Mouse (Mus musculus): Measurements from ENCODE around the gene Mrpl51. TPM values are rescaled to one million over a fixed set of nuclear protein-coding genes. Genes with fewer than 3 reads are reported as not detected.

Gene Mrpl51
- polyA plus RNA-seq, 1 experiment from 2014 or later: 232 TPM

DNA sequence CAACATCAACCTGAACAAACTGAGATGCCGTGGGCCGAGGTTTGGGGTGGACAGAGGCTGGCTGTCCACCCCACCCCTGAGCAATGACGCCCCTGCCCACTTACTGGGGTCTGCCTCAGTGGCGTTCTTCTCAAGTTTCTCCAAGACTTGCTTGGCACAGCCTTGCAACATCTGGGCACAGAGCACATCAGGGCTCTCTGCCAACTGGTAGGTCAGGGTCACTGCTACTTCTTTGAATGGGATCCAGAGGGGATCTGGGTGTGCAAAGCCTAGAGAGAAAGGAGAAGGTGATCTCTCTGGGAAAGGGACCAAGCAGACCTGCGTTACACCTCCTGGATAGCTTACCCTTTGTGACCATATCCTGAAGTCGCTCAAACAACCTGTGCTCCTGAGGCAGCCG, 18.3 kb upstream of the Mrpl51 start:
- H3K9ac ChIP-seq (ENCODE audit: low read length): no peak overlapping the region
- 92% methylated on average over 7 of the region's 7 CpGs for WGBS
- H3K4me3 ChIP-seq (replicated peaks; ENCODE audit: low read length): no peak overlapping the region
- no peak overlapping the region for H3K4me2 ChIP-seq (ENCODE audit: low read depth, low read length)
- H3K27me3 ChIP-seq (ENCODE audit: control insufficient read depth, insufficient read depth, low read length): no peaks in the 10 kb centered on the region
- ATAC-seq (ENCODE audit: insufficient read depth, low FRiP score): no peak
- no peak overlapping the region for H3K27ac ChIP-seq (ENCODE audit: low read length)
- no peaks in the 10 kb centered on the region for H3K4me1 ChIP-seq (ENCODE audit: control insufficient read depth, insufficient read depth, low read length)
- H3K36me3 ChIP-seq (ENCODE audit: control insufficient read depth, insufficient read depth, low read length): peaks cover 34% of the 10 kb centered on the region
- no peaks in the 10 kb centered on the region for H3K9me3 ChIP-seq (replicated peaks; ENCODE audit: control insufficient read depth, low read length)

DNA sequence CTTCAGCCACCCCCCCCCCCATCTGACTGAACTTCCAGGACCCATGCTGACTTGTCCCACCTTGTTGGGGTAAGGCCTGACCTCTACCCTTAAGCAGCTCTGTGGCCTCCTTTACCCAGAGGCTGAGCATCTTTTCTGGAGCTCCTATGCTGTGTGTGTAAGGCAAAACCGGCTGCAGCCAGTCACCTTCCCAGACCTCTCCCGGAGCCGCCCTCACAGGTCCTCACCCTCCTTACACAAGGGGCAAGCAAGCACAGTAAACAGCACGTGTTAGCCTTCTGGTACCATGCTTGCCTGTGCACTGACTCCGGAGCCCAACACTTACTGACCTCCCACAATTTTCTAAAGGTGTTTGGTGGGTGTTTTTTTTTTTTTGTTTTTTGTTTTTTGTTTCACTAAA, 16.1 kb upstream of the Mrpl51 start:
- H3K4me1 ChIP-seq (ENCODE audit: control insufficient read depth, insufficient read depth, low read length): no peaks in the 10 kb centered on the region
- H3K4me2 ChIP-seq (ENCODE audit: low read depth, low read length): no peak overlapping the region
- peaks cover 47% of the 10 kb centered on the region for H3K36me3 ChIP-seq (ENCODE audit: control insufficient read depth, insufficient read depth, low read length)
- no peak overlapping the region for H3K9ac ChIP-seq (ENCODE audit: low read length)
- ATAC-seq (ENCODE audit: insufficient read depth, low FRiP score): no peak
- H3K4me3 ChIP-seq (replicated peaks; ENCODE audit: low read length): no peak overlapping the region
- no peak overlapping the region for H3K27ac ChIP-seq (ENCODE audit: low read length)
- WGBS: 87% methylated on average over 5 of the region's 5 CpGs
- no peaks in the 10 kb centered on the region for H3K9me3 ChIP-seq (replicated peaks; ENCODE audit: control insufficient read depth, low read length)
- no peaks in the 10 kb centered on the region for H3K27me3 ChIP-seq (ENCODE audit: control insufficient read depth, insufficient read depth, low read length)

DNA sequence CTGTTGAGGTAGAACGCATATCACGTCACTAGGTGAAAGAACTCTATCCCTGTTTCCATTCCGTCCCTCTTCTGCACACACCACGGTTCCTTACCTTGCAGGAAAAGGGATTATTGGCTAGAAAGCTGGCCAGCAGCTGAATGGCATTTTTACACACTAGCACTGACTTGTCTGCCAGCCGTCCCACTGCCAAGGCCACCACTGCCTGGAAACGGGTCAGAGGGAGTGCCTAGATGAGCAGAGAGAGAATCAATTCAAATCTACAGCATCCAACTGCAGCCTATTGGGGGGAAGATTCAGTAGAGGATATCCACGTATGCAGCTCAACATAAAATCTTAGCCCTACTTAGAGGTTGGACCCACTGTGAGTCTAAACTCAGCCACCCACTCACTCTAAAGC, 12.0 kb upstream of the Mrpl51 start:
- peaks cover 53% of the 10 kb centered on the region for H3K36me3 ChIP-seq (ENCODE audit: control insufficient read depth, insufficient read depth, low read length)
- H3K9me3 ChIP-seq (replicated peaks; ENCODE audit: control insufficient read depth, low read length): no peaks in the 10 kb centered on the region
- ATAC-seq (ENCODE audit: insufficient read depth, low FRiP score): no peak
- 93% methylated on average over 7 of the region's 7 CpGs for WGBS
- H3K27me3 ChIP-seq (ENCODE audit: control insufficient read depth, insufficient read depth, low read length): no peaks in the 10 kb centered on the region
- no peak overlapping the region for H3K27ac ChIP-seq (ENCODE audit: low read length)
- H3K4me1 ChIP-seq (ENCODE audit: control insufficient read depth, insufficient read depth, low read length): no peaks in the 10 kb centered on the region
- H3K9ac ChIP-seq (ENCODE audit: low read length): no peak overlapping the region
- no peak overlapping the region for H3K4me2 ChIP-seq (ENCODE audit: low read depth, low read length)
- H3K4me3 ChIP-seq (replicated peaks; ENCODE audit: low read length): no peak overlapping the region

DNA sequence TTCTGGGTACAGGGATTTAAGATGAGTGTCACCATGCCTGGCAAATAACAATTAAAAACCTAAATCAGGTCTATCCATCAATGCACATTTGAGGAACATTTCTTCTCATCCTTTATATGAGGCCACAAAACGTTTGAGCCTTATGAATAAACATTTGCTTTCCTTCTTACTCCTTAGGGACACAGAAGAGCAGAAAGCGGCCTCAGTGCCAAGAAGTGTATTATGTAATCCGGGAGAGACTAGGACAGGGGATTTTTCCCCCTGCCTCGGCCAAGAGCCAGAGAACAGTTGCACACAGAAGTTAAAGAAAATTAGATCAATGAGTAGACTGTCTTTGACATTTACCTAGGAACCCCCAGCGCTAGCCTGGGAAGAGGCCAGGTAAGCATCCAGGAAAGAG, 9.5 kb upstream of the Mrpl51 start:
- H3K9ac ChIP-seq (ENCODE audit: low read length): no peak overlapping the region
- no peak overlapping the region for H3K27ac ChIP-seq (ENCODE audit: low read length)
- no peak overlapping the region for H3K4me2 ChIP-seq (ENCODE audit: low read depth, low read length)
- H3K4me3 ChIP-seq (replicated peaks; ENCODE audit: low read length): no peak overlapping the region
- no peaks in the 10 kb centered on the region for H3K27me3 ChIP-seq (ENCODE audit: control insufficient read depth, insufficient read depth, low read length)
- no peaks in the 10 kb centered on the region for H3K4me1 ChIP-seq (ENCODE audit: control insufficient read depth, insufficient read depth, low read length)
- ATAC-seq (ENCODE audit: insufficient read depth, low FRiP score): no peak
- H3K36me3 ChIP-seq (ENCODE audit: control insufficient read depth, insufficient read depth, low read length): peaks cover 65% of the 10 kb centered on the region
- 82% methylated on average over 5 of the region's 5 CpGs for WGBS
- no peaks in the 10 kb centered on the region for H3K9me3 ChIP-seq (replicated peaks; ENCODE audit: control insufficient read depth, low read length)

DNA sequence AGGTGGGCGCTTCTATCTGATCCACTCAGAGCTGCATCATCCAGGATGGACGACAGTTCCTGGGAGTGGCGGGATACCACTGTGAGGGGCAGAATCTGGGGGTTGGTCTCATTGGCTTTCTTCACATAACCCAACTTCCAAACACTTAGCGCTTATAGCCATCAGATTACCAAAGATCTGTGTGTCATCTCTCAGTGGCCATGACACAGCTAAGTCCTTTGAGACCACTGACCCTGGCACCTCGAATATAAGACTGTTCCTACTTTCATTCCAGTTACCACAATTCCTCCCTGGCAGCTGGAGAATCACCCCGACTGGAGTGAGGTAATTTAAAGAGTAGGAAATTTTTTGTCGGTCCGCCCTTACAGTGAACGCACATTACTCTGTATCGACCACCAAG, 5.4 kb upstream of the Mrpl51 start:
- H3K36me3 ChIP-seq (ENCODE audit: control insufficient read depth, insufficient read depth, low read length): peaks cover 35% of the 10 kb centered on the region
- 92% methylated on average over 10 of the region's 10 CpGs for WGBS
- H3K27me3 ChIP-seq (ENCODE audit: control insufficient read depth, insufficient read depth, low read length): no peaks in the 10 kb centered on the region

DNA sequence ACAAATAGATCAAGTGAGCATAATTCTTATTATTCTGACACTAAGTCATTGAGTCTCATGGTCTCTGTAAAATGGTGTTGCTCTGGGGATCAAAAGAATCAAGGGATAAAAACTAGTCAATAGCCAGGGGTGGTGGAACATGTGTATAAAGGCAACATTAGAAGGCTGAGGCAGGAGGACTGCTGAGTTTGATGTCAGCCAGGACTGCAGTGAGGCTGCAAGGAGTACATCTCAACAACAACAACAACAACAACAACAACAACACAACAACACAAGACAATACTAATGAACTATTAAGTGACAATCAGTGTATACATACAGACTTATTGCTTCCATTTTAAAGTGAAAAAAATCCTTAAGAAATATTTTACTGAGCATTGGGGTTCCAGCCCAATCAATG, 785 bp upstream of the Mrpl51 start:
- Histone ChIP-seq H3K4me2 (ENCODE audit: low read depth, low read length) (peak overlapping the region; percentile 63), H3K4me1 (ENCODE audit: control insufficient read depth, insufficient read depth, low read length) (peaks cover 15% of the 10 kb centered on the region), H3K9me3 (replicated peaks; ENCODE audit: control insufficient read depth, low read length) (no peaks in the 10 kb centered on the region), H3K36me3 (ENCODE audit: control insufficient read depth, insufficient read depth, low read length) (peaks cover 19% of the 10 kb centered on the region), H3K27ac (ENCODE audit: low read length) (peak overlapping the region; percentile 86), H3K27me3 (ENCODE audit: control insufficient read depth, insufficient read depth, low read length) (no peaks in the 10 kb centered on the region), H3K9ac (ENCODE audit: low read length) (peak overlapping the region; percentile 84), H3K4me3 (replicated peaks; ENCODE audit: low read length) (peak overlapping the region; percentile 91)
- no peak for ATAC-seq (ENCODE audit: insufficient read depth, low FRiP score)

More for the DNA sequence above, 5.4 kb upstream of the Mrpl51 start:
- Histone ChIP-seq H3K9ac (ENCODE audit: low read length) (no peak overlapping the region), H3K27ac (ENCODE audit: low read length) (no peak overlapping the region), H3K9me3 (replicated peaks; ENCODE audit: control insufficient read depth, low read length) (no peaks in the 10 kb centered on the region), H3K4me1 (ENCODE audit: control insufficient read depth, insufficient read depth, low read length) (0 out of 2 replicates have a peak, but pooled peaks cover 5% of the 10 kb centered on the region), H3K4me2 (ENCODE audit: low read depth, low read length) (no peak overlapping the region), H3K4me3 (replicated peaks; ENCODE audit: low read length) (no peak overlapping the region)
- ATAC-seq (ENCODE audit: insufficient read depth, low FRiP score): no peak

DNA sequence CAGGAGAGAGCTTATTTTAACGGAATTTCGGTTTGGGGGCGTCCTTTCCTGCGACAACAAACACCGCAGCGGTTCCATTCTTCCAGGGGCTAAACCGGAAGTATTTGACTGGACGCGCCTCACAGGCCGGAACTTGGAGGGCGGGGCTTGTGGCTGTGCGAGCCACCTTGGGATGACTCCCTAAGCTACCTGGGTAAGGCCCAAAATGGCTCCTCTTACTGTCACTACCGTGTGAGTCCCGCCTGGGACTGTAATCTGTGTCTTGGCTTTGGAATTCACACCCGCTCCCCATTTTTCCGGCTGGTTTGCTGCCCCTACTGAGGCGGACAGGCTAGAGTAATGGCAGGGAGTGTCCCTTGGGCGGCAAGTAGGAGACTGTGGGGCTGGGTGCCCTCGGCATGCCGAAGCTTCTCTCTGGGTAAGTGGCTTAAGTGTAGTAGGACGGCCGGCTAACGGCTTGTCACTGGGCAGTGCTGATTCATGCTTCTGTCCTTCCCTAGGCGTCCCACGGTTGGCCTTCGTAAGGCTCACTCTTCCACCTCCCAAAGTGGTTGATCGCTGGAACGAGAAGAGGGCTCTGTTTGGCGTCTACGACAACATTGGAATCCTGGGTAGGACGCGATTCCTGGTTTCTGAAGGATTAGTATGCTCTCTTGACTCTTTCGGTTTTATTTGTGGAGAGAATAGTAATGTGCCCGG, 564 bp downstream of the Mrpl51 start:
- Histone ChIP-seq H3K36me3 (ENCODE audit: control insufficient read depth, insufficient read depth, low read length) (peaks cover 14% of the 10 kb centered on the region; the same call in 1 of the 2 replicates), H3K4me2 (ENCODE audit: low read depth, low read length) (peak overlapping the region; percentile 74), H3K9me3 (replicated peaks; ENCODE audit: control insufficient read depth, low read length) (no peaks in the 10 kb centered on the region), H3K4me3 (replicated peaks; ENCODE audit: low read length) (peak overlapping the region; percentile 91), H3K4me1 (ENCODE audit: control insufficient read depth, insufficient read depth, low read length) (peaks cover 15% of the 10 kb centered on the region), H3K27me3 (ENCODE audit: control insufficient read depth, insufficient read depth, low read length) (no peaks in the 10 kb centered on the region), H3K27ac (ENCODE audit: low read length) (peak overlapping the region; percentile 100), H3K9ac (ENCODE audit: low read length) (peak overlapping the region; percentile 89)
- peak; percentile 95 for ATAC-seq (ENCODE audit: insufficient read depth, low FRiP score)
- WGBS: under 1% methylated on average over 34 of the region's 34 CpGs

DNA sequence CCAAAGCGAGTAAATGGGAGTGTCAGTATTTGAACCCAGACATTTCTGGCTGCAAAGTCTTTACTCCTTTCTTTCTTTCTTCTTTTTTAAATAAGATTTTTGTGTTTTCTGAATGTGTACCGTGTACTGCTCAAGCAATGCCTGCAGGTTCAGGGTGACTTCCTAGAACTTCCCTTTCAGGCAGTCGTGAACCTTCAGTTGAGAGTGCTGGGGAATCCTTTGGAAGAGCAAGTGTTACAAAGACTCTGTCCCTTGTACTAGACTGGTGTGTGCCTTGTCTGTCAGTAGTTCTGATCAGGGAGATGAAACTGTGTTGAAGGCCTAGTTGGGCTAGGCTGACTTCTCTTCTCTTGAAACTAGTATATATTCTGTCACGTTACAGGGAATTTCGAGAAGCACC, 1.2 kb downstream of the Mrpl51 start:
- Histone ChIP-seq H3K4me3 (replicated peaks; ENCODE audit: low read length) (peak overlapping the region; percentile 91), H3K4me2 (ENCODE audit: low read depth, low read length) (peak overlapping the region; percentile 74), H3K4me1 (ENCODE audit: control insufficient read depth, insufficient read depth, low read length) (peaks cover 15% of the 10 kb centered on the region), H3K27me3 (ENCODE audit: control insufficient read depth, insufficient read depth, low read length) (no peaks in the 10 kb centered on the region), H3K9me3 (replicated peaks; ENCODE audit: control insufficient read depth, low read length) (no peaks in the 10 kb centered on the region), H3K9ac (ENCODE audit: low read length) (peak overlapping the region; percentile 89), H3K27ac (ENCODE audit: low read length) (peak overlapping the region; percentile 100), H3K36me3 (ENCODE audit: control insufficient read depth, insufficient read depth, low read length) (peaks cover 14% of the 10 kb centered on the region; the same call in 1 of the 2 replicates)
- 37% methylated on average over 5 of the region's 5 CpGs for WGBS
- ATAC-seq (ENCODE audit: insufficient read depth, low FRiP score): no peak

DNA sequence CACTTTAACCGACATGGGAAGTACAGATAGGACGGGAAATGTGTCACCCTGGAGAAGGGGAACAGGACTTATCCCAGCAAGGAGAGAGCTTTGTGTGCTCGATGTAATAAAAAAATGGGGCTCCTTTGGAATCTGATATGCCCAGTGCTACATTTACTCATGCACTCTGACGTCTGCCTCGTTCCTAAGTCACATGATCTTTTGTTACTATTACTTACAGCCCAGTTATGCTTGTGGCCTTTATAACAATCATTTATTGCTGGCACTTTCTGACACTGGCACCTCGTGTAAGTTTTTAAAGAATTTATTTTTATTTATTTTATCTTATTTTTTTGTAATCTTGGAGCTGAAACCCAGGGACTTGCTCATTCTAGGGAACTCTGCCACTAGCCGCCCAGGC, 1.8 kb downstream of the Mrpl51 start:
- Histone ChIP-seq H3K27me3 (ENCODE audit: control insufficient read depth, insufficient read depth, low read length) (no peaks in the 10 kb centered on the region), H3K4me3 (replicated peaks; ENCODE audit: low read length) (no peak overlapping the region), H3K4me1 (ENCODE audit: control insufficient read depth, insufficient read depth, low read length) (peaks cover 15% of the 10 kb centered on the region), H3K9ac (ENCODE audit: low read length) (no peak overlapping the region), H3K36me3 (ENCODE audit: control insufficient read depth, insufficient read depth, low read length) (peaks cover 10% of the 10 kb centered on the region; the same call in 1 of the 2 replicates), H3K9me3 (replicated peaks; ENCODE audit: control insufficient read depth, low read length) (no peaks in the 10 kb centered on the region), H3K4me2 (ENCODE audit: low read depth, low read length) (peak overlapping the region; percentile 74; the same call in 1 of the 2 replicates), H3K27ac (ENCODE audit: low read length) (no peak overlapping the region)
- 55% methylated on average over 7 of the region's 7 CpGs for WGBS
- no peak for ATAC-seq (ENCODE audit: insufficient read depth, low FRiP score)
